Mouse (Mus musculus) testis, adult 2 months (tissue): ENCODE data around the gene Atrnl1. TPM values are rescaled to one million over a fixed set of nuclear protein-coding genes. Genes with fewer than 3 reads are reported as not detected.

ENCODE experiments used
- H3K27ac ChIP-seq: fragments of 200-500 bp; 2 replicates; pipeline ENCODE4 v1.5.1; 2012; ENCODE audit warnings: low read depth, low read length; ENCODE audit not compliant: control insufficient read depth, insufficient read depth
- H3K27me3 ChIP-seq: fragments of 200-500 bp; 2 replicates; pipeline ENCODE4 v1.6.1; 2012; ENCODE audit warnings: mild to moderate bottlenecking, low read length, moderate library complexity; ENCODE audit not compliant: control insufficient read depth, insufficient read depth
- H3K36me3 ChIP-seq: fragments of 200-500 bp; 2 replicates; pipeline ENCODE4 v1.6.1; 2012; ENCODE audit warnings: mild to moderate bottlenecking, low read length; ENCODE audit not compliant: control insufficient read depth, insufficient read depth
- H3K4me1 ChIP-seq: fragments of 200-500 bp; 2 replicates; pipeline ENCODE4 v1.6.1; 2012; ENCODE audit warnings: low read length; ENCODE audit not compliant: control insufficient read depth, insufficient read depth
- H3K4me3 ChIP-seq: fragments of 200-500 bp; 2 replicates; pipeline ENCODE4 v1.5.1; 2012; ENCODE audit warnings: low read depth, mild to moderate bottlenecking, low read length, moderate library complexity, mixed read lengths; ENCODE audit not compliant: control insufficient read depth
- CTCF ChIP-seq: fragments of 200-500 bp; IDR thresholded peaks from 2 replicates; pipeline ENCODE4 v1.5.1; 2012; ENCODE audit warnings: low read depth, mild to moderate bottlenecking, inconsistent platforms, low read length, moderate library complexity; ENCODE audit not compliant: control insufficient read depth, insufficient read depth, insufficient replicate concordance
- POLR2A ChIP-seq: fragments of 200-500 bp; IDR thresholded peaks from 2 replicates; pipeline ENCODE4 v1.6.1; 2012; ENCODE audit warnings: low read depth, mild to moderate bottlenecking, inconsistent platforms, low read length, moderate library complexity; ENCODE audit not compliant: control insufficient read depth
- polyA plus RNA-seq: library from polyadenylated mRNA; depleted of rRNA; stranded (reverse); fragments of >200 nt; gene quantifications from 2 replicates; pipeline ENCODE4 v1.2.3, GENCODE M21; 2012

Atrnl1 gene
- polyA plus RNA-seq, 1 experiment = 3.8 TPM

GRCm38 (mm10) chr19:58060854-58061358 lies 450.1 kb downstream of the Atrnl1 start:
- Histone ChIP-seq H3K4me1 (no peaks in the 10 kb centered on the region), H3K27ac (no peak overlapping the region), H3K36me3 (no peaks in the 10 kb centered on the region), H3K27me3 (no peaks in the 10 kb centered on the region), H3K4me3 (no peak overlapping the region)
- no peak for TF ChIP-seq POLR2A
- TF ChIP-seq CTCF = no peak

GRCm38 (mm10) chr19:58061933-58062332 lies 451.1 kb downstream of the Atrnl1 start:
- TF ChIP-seq CTCF = no peak
- no peak for TF ChIP-seq POLR2A
- no peak overlapping the region for H3K4me3 ChIP-seq
- no peaks in the 10 kb centered on the region for H3K36me3 ChIP-seq
- H3K4me1 ChIP-seq = no peaks in the 10 kb centered on the region
- H3K27ac ChIP-seq = no peak overlapping the region
- H3K27me3 ChIP-seq = no peaks in the 10 kb centered on the region

- TF ChIP-seq POLR2A = no peak
- TF ChIP-seq CTCF = no peak
- H3K4me3 ChIP-seq = no peak overlapping the region
- H3K27ac ChIP-seq = no peak overlapping the region
- H3K36me3 ChIP-seq = no peaks in the 10 kb centered on the region
- H3K4me1 ChIP-seq = no peaks in the 10 kb centered on the region
- H3K27me3 ChIP-seq = no peaks in the 10 kb centered on the region
Measured at GRCm38 (mm10) chr19:58063541-58063940, 452.7 kb downstream of the Atrnl1 start.

- TF ChIP-seq CTCF = no peak
- no peak for TF ChIP-seq POLR2A
Measured at GRCm38 (mm10) chr19:58064116-58065000, 453.5 kb downstream of the Atrnl1 start.

GRCm38 (mm10) chr19:58065001-58065314 lies 454.1 kb downstream of the Atrnl1 start:
- Histone ChIP-seq H3K36me3 (no peaks in the 10 kb centered on the region), H3K27ac (no peak overlapping the region)

More at GRCm38 (mm10) chr19:58064116-58065000, 453.5 kb downstream of the Atrnl1 start:
- Histone ChIP-seq H3K4me1 (no peaks in the 10 kb centered on the region), H3K27me3 (no peaks in the 10 kb centered on the region), H3K36me3 (no peaks in the 10 kb centered on the region), H3K4me3 (no peak overlapping the region), H3K27ac (no peak overlapping the region)

GRCm38 (mm10) chr19:58065514-58065913 lies 454.7 kb downstream of the Atrnl1 start:
- no peaks in the 10 kb centered on the region for H3K36me3 ChIP-seq

More at GRCm38 (mm10) chr19:58065001-58065314, 454.1 kb downstream of the Atrnl1 start:
- H3K4me3 ChIP-seq = no peak overlapping the region
- H3K27me3 ChIP-seq = no peaks in the 10 kb centered on the region
- no peaks in the 10 kb centered on the region for H3K4me1 ChIP-seq
- TF ChIP-seq CTCF (no peak), POLR2A (no peak)

GRCm38 (mm10) chr19:58068114-58068513 lies 457.3 kb downstream of the Atrnl1 start:
- Histone ChIP-seq H3K4me3 (no peak overlapping the region), H3K27ac (no peak overlapping the region)
- TF ChIP-seq POLR2A (no peak), CTCF (no peak)

More at GRCm38 (mm10) chr19:58065514-58065913, 454.7 kb downstream of the Atrnl1 start:
- no peaks in the 10 kb centered on the region for H3K27me3 ChIP-seq
- H3K27ac ChIP-seq = no peak overlapping the region
- H3K4me3 ChIP-seq = no peak overlapping the region
- H3K4me1 ChIP-seq = no peaks in the 10 kb centered on the region
- TF ChIP-seq CTCF = no peak
- no peak for TF ChIP-seq POLR2A

More at GRCm38 (mm10) chr19:58068114-58068513, 457.3 kb downstream of the Atrnl1 start:
- Histone ChIP-seq H3K27me3 (no peaks in the 10 kb centered on the region), H3K36me3 (no peaks in the 10 kb centered on the region), H3K4me1 (no peaks in the 10 kb centered on the region)
